ENCODE assay signal across 25 mouse cellular contexts in genomic region chr5:99434226-99434625, GRCm38 (mm10).
A peak's percentile ranks its signal among the peaks of the same experiment; 100 is the strongest.
DNase-seq lines count a peak whose midpoint lies in the region; ATAC-seq and TF ChIP-seq lines count a peak whose summit lies in the region.
"Had no signal": no experiment of that assay in that cellular context is flagged by ENCODE, and none has a peak within 500 bp of the region (broad histone marks: within the 10 kb centered on the region; RNA-seq: fewer than 3 reads in every experiment).

No protein-coding gene starts in this region.

- no peak overlapping the region for H3K9ac ChIP-seq in liver, embryonic 15.5 days
- no peak overlapping the region for H3K9ac ChIP-seq in liver, embryonic 12.5 days
- no peak overlapping the region for H3K9ac ChIP-seq in intestine, embryonic 16.5 days (ENCODE audit: low read depth, low read length)
- H3K9ac ChIP-seq in liver, postnatal 0 days (replicated peaks) = no peak overlapping the region
- H3K9ac ChIP-seq in midbrain, postnatal 0 days (replicated peaks; ENCODE audit: low read length, poor library complexity, severe bottlenecking) = no peak overlapping the region
- H3K9ac ChIP-seq: embryonic facial prominence, embryonic 12.5 days; embryonic facial prominence, embryonic 15.5 days; forebrain, postnatal 0 days; hindbrain, embryonic 13.5 days had no signal

- no peak overlapping the region for H3K4me3 ChIP-seq in liver, embryonic 15.5 days (replicated peaks)
- no peak overlapping the region for H3K4me3 ChIP-seq in liver, embryonic 12.5 days
- H3K4me3 ChIP-seq in intestine, embryonic 16.5 days (ENCODE audit: low read length) = no peak overlapping the region
- H3K4me3 ChIP-seq in liver, postnatal 0 days (ENCODE audit: low read depth, low read length) = no peak overlapping the region
- no peak overlapping the region for H3K4me3 ChIP-seq in midbrain, postnatal 0 days (ENCODE audit: low read depth, low read length)
- H3K4me3 ChIP-seq: embryonic facial prominence, embryonic 12.5 days; embryonic facial prominence, embryonic 15.5 days; hindbrain, embryonic 10.5 days; hindbrain, embryonic 13.5 days had no signal

- no peak for TF ChIP-seq CTCF in liver, postnatal 0 days (IDR thresholded peaks at IDR 0.05; ENCODE audit: low read depth)
- no peak for TF ChIP-seq CTCF in midbrain, postnatal 0 days (IDR thresholded peaks at IDR 0.05)

- no peaks in the 10 kb centered on the region for H3K27me3 ChIP-seq in liver, embryonic 15.5 days
- H3K27me3 ChIP-seq in liver, embryonic 12.5 days (replicated peaks) = no peaks in the 10 kb centered on the region
- no peaks in the 10 kb centered on the region for H3K27me3 ChIP-seq in intestine, embryonic 16.5 days (replicated peaks; ENCODE audit: control insufficient read depth, insufficient read depth, low read length)
- H3K27me3 ChIP-seq in liver, postnatal 0 days (ENCODE audit: insufficient read depth, low read length) = no peaks in the 10 kb centered on the region
- H3K27me3 ChIP-seq in splenic B cell, adult 2 months (ENCODE audit: control insufficient read depth, insufficient read depth, low read length, poor library complexity, severe bottlenecking) = no peaks in the 10 kb centered on the region
- H3K27me3 ChIP-seq in midbrain, postnatal 0 days (ENCODE audit: insufficient read depth, low read length) = no peaks in the 10 kb centered on the region
- H3K27me3 ChIP-seq: embryonic facial prominence, embryonic 12.5 days; embryonic facial prominence, embryonic 15.5 days had no signal

- no peaks in the 10 kb centered on the region; the same call in 1 of the 2 replicates for H3K4me1 ChIP-seq in liver, embryonic 15.5 days (replicated peaks)
- H3K4me1 ChIP-seq in liver, embryonic 12.5 days = 0 out of 2 replicates have a peak, but pooled peaks cover 6% of the 10 kb centered on the region
- no peaks in the 10 kb centered on the region for H3K4me1 ChIP-seq in intestine, embryonic 16.5 days (ENCODE audit: control insufficient read depth, insufficient read depth, low read length)
- H3K4me1 ChIP-seq in liver, postnatal 0 days (ENCODE audit: insufficient read depth) = no peaks in the 10 kb centered on the region
- H3K4me1 ChIP-seq in midbrain, postnatal 0 days (ENCODE audit: insufficient read depth, low read length) = no peaks in the 10 kb centered on the region
- H3K4me1 ChIP-seq: embryonic facial prominence, embryonic 12.5 days; hindbrain, embryonic 10.5 days had no signal

- no peaks in the 10 kb centered on the region for H3K9me3 ChIP-seq in liver, embryonic 15.5 days (replicated peaks)
- no peaks in the 10 kb centered on the region for H3K9me3 ChIP-seq in liver, embryonic 12.5 days (replicated peaks)
- no peaks in the 10 kb centered on the region for H3K9me3 ChIP-seq in intestine, embryonic 16.5 days (ENCODE audit: control insufficient read depth, low read length)
- no peaks in the 10 kb centered on the region for H3K9me3 ChIP-seq in liver, postnatal 0 days (ENCODE audit: low read length)
- no peaks in the 10 kb centered on the region for H3K9me3 ChIP-seq in midbrain, postnatal 0 days (ENCODE audit: low read length)
- H3K9me3 ChIP-seq: embryonic facial prominence, embryonic 12.5 days; embryonic facial prominence, embryonic 15.5 days; hindbrain, embryonic 10.5 days; hindbrain, embryonic 13.5 days had no signal

- ATAC-seq in liver, embryonic 15.5 days (ENCODE audit: insufficient read depth) = peak; percentile 68
- ATAC-seq in liver, embryonic 12.5 days = no peak
- peak; percentile 65 for ATAC-seq in intestine, embryonic 16.5 days
- ATAC-seq in liver, postnatal 0 days = peak; percentile 70
- no peak for ATAC-seq in midbrain, postnatal 0 days (ENCODE audit: low FRiP score)
- ATAC-seq: CD4-positive, CD25-positive, alpha-beta regulatory T cell, adult 4 months; forebrain, embryonic 14.5 days; forebrain, postnatal 0 days had no signal

- H3K4me2 ChIP-seq in liver, embryonic 15.5 days = no peak overlapping the region
- H3K4me2 ChIP-seq in liver, embryonic 12.5 days = no peak overlapping the region
- no peak overlapping the region for H3K4me2 ChIP-seq in intestine, embryonic 16.5 days (ENCODE audit: low read depth, low read length)
- H3K4me2 ChIP-seq in liver, postnatal 0 days (ENCODE audit: low read depth, low read length) = no peak overlapping the region
- no peak overlapping the region for H3K4me2 ChIP-seq in midbrain, postnatal 0 days (ENCODE audit: low read depth, low read length, poor library complexity, severe bottlenecking)
- H3K4me2 ChIP-seq: embryonic facial prominence, embryonic 12.5 days; embryonic facial prominence, embryonic 15.5 days; heart, embryonic 11.5 days; hindbrain, embryonic 13.5 days had no signal

- no peak overlapping the region for H3K27ac ChIP-seq in liver, embryonic 15.5 days (replicated peaks)
- H3K27ac ChIP-seq in liver, embryonic 12.5 days = no peak overlapping the region
- H3K27ac ChIP-seq in intestine, embryonic 16.5 days (ENCODE audit: low read length) = no peak overlapping the region
- H3K27ac ChIP-seq in liver, postnatal 0 days (ENCODE audit: low read depth) = no peak overlapping the region
- H3K27ac ChIP-seq in midbrain, postnatal 0 days (ENCODE audit: low read depth, low read length) = no peak overlapping the region
- H3K27ac ChIP-seq: embryonic facial prominence, embryonic 12.5 days; embryonic facial prominence, embryonic 15.5 days; hindbrain, embryonic 10.5 days; hindbrain, embryonic 13.5 days had no signal

- no peak for TF ChIP-seq EP300 in liver, postnatal 0 days (IDR thresholded peaks at IDR 0.05; ENCODE audit: low read depth)

- no peak for DNase-seq in liver, postnatal 0 days
- peak; percentile 66 for DNase-seq in splenic B cell, adult 2 months (ENCODE audit: low read depth, low spot score)
- no peak for DNase-seq in gastrocnemius, adult 8-10 months (ENCODE audit: low spot score in 2 of 2)
- no peak for DNase-seq in kidney, postnatal 25 days
- DNase-seq in midbrain, postnatal 0 days (ENCODE audit: low spot score) = no peak
- DNase-seq: adrenal gland, adult 2 months; adrenal gland, postnatal 14 days; cerebellum, adult 11 months; cerebellum, adult 2 months; cerebellum, adult 9-11 months; cerebellum, postnatal 25 days; forebrain, postnatal 0 days; gastrocnemius, postnatal 10 days; gastrocnemius, postnatal 36 days; heart, postnatal 36 days had no signal

- H3K36me3 ChIP-seq in liver, embryonic 15.5 days (replicated peaks) = no peaks in the 10 kb centered on the region
- H3K36me3 ChIP-seq in liver, embryonic 12.5 days = no peaks in the 10 kb centered on the region
- no peaks in the 10 kb centered on the region for H3K36me3 ChIP-seq in intestine, embryonic 16.5 days (ENCODE audit: control insufficient read depth, insufficient read depth, low read length)
- H3K36me3 ChIP-seq in liver, postnatal 0 days (replicated peaks; ENCODE audit: insufficient read depth, low read length) = no peaks in the 10 kb centered on the region
- no peaks in the 10 kb centered on the region for H3K36me3 ChIP-seq in splenic B cell, adult 2 months (ENCODE audit: control insufficient read depth, insufficient read depth, low read length, poor library complexity, severe bottlenecking)
- H3K36me3 ChIP-seq in midbrain, postnatal 0 days (ENCODE audit: insufficient read depth, low read length) = no peaks in the 10 kb centered on the region
- H3K36me3 ChIP-seq: embryonic facial prominence, embryonic 12.5 days; embryonic facial prominence, embryonic 15.5 days; hindbrain, embryonic 10.5 days; hindbrain, embryonic 13.5 days had no signal

- 63% methylated on average over 4 of the region's 4 CpGs for WGBS in liver, embryonic 15.5 days (ENCODE audit: insufficient replicate concordance)
- 65% methylated on average over 4 of the region's 4 CpGs for WGBS in liver, embryonic 12.5 days (ENCODE audit: insufficient replicate concordance)
- 79% methylated on average over 4 of the region's 4 CpGs for WGBS in intestine, embryonic 16.5 days
- WGBS in liver, postnatal 0 days (ENCODE audit: insufficient replicate concordance) = 60% methylated on average over 4 of the region's 4 CpGs
- 80% methylated on average over 4 of the region's 4 CpGs for WGBS in midbrain, postnatal 0 days

Comparison
In these comparisons a context has a peak if more than half of its experiments do, and no peak if none do; other contexts are left out.
1. ATAC-seq: peak in liver, embryonic 15.5 days (single experiment), intestine, embryonic 16.5 days (single experiment) and liver, postnatal 0 days (single experiment); none in liver, embryonic 12.5 days (single experiment) and midbrain, postnatal 0 days (single experiment).